Mouse (Mus musculus) telencephalon, adult 2 months (tissue): ENCODE results near the gene Ost4.

Experiments
- DNase-seq: peaks from one replicate; pipeline ENCODE4 v3.0.0-alpha.2; 2011; ENCODE audit warnings: low read depth, low spot score

Gene Ost4

DNA sequence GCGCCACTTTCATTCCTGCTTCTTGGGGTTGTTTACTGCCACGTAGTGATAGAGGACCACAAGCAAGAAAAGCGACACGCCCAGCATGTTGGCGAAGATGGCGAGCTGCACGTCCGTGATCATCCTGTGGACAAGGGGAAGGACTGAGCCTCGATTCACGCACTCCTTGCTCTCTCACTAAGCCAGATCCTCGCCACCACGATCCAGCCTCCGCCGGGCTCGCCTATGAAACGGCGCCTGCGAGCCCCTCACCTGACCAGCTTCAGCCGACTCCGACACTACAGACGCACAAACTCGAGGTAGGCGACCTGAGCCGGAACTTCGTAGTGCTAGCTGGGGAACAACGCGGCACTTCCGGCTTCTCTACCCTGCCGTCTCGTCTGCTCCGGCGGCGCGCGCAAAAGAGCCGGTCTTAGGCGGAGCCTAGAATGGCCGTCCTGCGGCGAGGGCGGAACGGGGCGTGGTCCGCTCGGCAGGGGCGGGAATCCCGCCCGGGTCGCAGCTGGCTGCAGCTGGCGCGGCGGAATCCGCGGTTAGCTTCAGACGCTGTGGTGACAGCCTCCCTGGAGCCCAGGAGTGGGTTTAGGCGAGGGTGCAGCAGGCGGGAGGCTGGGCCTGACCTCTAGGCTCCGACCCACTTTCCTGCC lies at the start of gene Ost4:
Ost4 (minus strand) TSS at position 376 of the 647 bp plus-strand sequence.
- DNase-seq, result peak; percentile 95

DNA sequence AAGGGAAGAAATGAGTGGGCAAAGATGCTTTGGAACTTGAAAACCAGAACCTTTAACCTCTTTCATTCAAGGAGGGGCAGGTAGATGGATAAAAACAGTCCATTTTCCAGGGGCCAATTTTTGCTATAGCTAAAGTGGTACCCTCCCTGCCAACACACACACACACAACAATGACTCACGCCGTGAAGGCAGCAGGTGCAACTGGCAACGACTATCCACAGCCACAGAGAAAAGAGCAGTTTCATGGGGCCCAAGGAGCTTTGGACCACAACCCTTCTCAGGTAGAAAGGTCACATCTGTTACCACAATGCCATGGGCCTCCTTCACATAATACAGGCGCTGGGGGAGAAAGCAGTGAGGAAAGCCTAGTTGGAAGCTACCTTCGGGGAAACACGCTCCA lies 48.2 kb upstream of the Ost4 start:
- no peak for DNase-seq

GRCm38 (mm10) chr5:30954556-30954955 lies 47.0 kb upstream of the Ost4 start:
- DNase-seq, result no peak

- DNase-seq, result no peak
Measured at GRCm38 (mm10) chr5:30954065-30954464, 46.5 kb upstream of the Ost4 start.

- DNase-seq, result no peak
Measured at GRCm38 (mm10) chr5:30952551-30952950, 45.0 kb upstream of the Ost4 start.

DNA sequence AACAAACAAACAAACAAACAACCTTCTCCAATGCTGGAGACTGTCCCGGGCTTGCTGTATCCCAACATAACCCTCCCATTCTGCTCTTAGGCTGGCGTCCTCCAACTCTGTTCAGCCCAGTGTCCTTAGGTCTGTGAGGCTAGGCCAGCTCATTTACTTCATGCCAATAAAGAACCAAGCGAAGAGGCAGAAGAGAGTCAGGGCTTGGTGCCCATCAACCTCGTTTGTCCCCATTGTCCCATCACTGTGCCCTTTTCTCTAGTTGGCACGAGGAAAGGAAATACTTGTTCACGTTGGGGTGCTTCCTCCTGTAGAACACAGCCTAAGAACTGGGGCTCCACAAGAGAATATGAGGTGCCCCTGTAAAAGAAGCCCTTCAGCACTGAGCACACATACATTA lies 44.1 kb upstream of the Ost4 start:
- no peak for DNase-seq

DNA sequence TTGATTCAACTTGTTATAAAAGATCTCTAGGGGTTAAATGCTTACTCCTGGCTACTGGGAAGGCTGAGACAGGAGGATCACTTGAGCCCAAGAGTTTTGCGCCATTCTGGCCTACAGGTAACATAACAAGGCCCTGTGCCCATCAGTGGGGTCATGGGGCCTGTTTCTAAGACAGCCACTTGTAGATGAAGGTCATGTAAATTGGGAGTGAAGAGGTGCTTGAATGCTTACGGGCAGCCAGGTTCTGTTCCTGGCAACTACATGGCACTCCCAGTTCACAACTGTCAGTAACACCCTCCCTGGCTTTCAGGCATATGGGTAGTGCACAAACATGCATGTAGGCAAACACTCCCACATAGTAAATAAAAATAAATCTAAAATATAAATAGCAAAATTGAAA lies 43.3 kb upstream of the Ost4 start:
- no peak for DNase-seq

- DNase-seq, result no peak
Measured at GRCm38 (mm10) chr5:30950451-30950850, 42.9 kb upstream of the Ost4 start.

- peak; percentile 86 for DNase-seq
Measured at GRCm38 (mm10) chr5:30949654-30950326, 42.2 kb upstream of the Ost4 start.

GRCm38 (mm10) chr5:30948620-30949019 lies 41.0 kb upstream of the Ost4 start:
- DNase-seq, result no peak

GRCm38 (mm10) chr5:30944956-30945781 lies 37.6 kb upstream of the Ost4 start, which contains the start of gene Cgref1:
Gene Cgref1, minus strand, starts transcription at chr5:30945591.
- peak; percentile 61 for DNase-seq

DNA sequence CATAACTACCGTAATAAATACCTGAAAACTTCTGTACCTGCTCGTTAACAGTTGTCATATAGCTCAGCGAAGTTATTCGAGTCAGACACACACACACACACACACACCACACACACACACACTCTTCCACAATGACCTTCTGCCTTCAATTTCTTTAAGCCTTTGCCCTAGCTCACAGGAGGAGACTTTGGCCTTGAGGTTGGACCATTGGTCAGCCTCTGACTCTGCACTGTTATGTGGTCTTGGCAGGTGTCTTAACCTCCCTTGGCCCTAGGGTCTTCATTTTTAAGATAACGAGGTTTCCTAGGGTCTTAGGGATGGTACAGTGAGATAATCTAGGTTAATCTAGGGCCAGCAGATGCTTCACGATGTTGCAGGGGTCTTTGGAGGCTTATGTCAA lies 36.8 kb upstream of the Ost4 start:
- DNase-seq, result no peak

GRCm38 (mm10) chr5:30943004-30943403 lies 35.4 kb upstream of the Ost4 start:
- DNase-seq, result no peak

DNA sequence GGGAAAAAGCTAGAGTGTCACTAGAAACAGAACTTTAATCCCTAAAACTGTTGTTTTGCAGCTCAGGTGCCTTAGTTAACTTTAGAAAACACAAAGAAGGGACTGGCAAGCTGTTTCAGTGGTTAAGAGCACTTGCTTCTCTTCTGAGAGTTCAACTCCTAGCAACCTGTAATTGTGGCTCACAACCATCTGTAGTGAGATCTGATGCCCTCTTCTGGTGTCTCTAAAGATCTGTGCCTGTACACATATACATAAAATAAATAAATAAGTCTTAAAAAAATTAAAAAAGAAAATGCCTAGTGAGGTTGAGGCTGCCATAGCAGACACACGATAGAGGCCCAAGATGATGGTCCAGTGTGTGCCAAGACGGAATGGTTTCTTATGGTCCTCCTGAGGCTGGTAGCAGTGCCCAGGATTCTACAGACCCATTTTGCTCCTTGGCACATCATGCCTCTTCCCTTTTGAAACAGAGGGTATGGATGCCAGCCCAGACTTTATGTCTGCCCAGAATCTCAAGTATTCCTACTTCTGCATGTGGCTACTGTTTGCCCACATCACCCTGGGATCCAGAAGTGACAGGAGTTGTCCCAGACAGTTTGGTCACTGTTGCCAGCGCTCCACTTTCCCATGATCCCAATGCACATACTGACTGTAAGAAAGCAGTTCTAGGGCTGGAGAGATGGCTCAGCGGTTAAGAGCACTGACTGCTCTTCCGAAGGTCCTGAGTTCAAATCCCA lies 27.3 kb upstream of the Ost4 start:
- no peak for DNase-seq

DNA sequence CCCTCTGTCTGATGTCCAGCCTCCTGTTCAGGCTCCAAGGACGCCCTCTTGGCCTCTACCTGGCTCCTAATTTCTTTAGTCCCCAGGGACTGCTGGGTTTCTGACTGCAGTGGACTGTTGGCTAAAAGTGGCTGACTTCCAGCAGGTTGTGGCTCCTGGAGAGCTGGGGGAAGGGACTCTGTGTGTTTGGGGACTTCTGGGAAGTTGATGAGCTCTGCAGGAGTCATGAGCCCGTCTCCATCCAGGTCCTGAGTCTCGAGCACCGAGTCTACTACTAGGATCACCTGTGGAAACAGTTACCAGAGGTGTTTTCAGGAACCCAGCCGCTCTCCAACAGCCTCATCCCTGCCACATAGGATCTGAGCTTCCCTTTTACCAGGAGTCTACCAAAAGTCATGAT lies 26.1 kb upstream of the Ost4 start:
- no peak for DNase-seq

DNA sequence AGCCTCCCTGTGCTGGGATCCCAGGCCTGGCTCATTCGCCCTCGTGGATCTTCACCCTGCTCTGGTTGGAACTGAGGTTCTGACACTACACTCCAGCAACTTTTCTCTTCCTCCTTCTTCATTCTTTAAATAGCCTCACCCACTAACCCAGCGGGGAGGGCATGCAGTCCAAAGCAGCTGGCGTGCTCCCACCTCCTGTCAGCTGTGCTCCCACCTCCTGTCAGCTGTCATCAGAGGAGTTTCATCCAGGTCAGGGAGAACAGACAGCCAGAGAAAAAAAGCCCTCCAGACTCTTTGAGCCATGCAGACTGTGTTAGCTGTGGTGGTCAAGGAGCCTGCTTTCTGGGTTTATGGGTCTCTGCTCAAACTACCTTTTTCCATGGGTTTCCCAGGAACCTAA lies 23.8 kb upstream of the Ost4 start:
- DNase-seq, result no peak

DNA sequence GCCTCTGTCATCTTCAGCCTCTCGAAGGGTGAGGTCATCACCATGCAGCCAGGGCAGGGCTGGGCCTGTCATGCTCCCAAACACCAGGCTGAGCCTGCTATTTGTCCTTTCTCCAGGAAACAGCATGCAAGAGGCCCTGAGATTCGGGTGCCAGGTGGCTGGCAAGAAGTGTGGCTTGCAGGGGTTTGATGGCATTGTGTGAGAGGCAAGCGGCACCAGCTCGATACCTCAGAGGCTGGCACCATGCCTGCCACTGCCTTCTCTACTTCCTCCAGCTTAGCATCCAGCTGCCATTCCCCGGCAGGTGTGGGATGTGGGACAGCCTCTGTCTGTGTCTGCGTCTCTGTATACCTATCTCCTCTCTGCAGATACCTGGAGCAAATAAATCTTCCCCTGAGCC lies 23.3 kb upstream of the Ost4 start:
- DNase-seq, result no peak

DNA sequence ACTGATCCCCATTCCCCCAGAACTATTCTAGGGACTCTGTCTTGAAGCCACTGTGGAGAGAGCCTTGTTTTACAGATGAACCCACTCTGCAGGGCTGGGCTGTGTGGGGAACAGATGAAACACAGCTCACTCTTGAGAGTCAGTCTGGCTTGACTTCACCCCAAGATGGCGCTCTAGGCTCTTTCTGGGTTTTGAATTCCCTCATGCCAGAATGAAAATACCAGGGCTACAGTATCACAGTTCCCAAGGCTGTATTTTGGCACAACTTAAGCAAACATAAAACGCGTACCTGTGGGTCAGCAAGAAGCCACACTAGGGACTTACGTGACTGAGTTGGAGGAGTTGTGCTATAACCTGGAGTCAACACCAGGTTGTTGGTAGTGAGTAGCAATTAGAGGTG lies 22.5 kb upstream of the Ost4 start:
- peak; percentile 49 for DNase-seq

- peak; percentile 54 for DNase-seq
Measured at GRCm38 (mm10) chr5:30927945-30928529, 20.4 kb upstream of the Ost4 start.

GRCm38 (mm10) chr5:30926073-30926472 lies 18.5 kb upstream of the Ost4 start:
- no peak for DNase-seq

GRCm38 (mm10) chr5:30925217-30925616 lies 17.6 kb upstream of the Ost4 start:
- DNase-seq, result no peak

DNA sequence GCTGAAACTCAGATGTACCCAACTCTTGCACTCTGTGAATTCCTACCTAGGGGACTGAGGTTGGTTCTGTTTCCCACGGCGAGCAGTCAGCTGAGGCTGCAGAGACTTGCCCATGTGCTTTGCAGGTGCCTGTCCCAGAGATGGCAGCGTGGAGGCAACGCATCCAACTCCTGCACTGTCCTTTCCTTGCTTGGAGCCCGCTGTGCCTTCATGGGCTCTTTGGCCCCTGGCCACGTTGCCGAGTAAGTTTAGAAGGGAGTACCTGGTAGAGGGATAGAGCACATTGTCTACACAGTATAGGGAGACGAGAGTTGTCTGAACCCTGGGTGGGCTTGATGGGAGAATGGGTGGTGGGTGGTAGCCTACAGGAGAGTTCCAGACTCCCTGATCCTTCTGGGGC lies 17.0 kb upstream of the Ost4 start:
- no peak for DNase-seq
